Mouse (Mus musculus) megakaryocyte, adult 5-6 weeks (primary cell): ENCODE measurements around the gene Pgpep1. TPM values are rescaled to one million over a fixed set of nuclear protein-coding genes. Genes with fewer than 3 reads are reported as not detected.

Experiments used
- ATAC-seq: 2 replicates; pipeline ENCODE4 v1.8.0; 2016; ENCODE audit warnings: mild to moderate bottlenecking, inconsistent platforms; ENCODE audit not compliant: poor library complexity, severe bottlenecking
- total RNA-seq, 2 experiments: library from RNA; stranded (forward) in 1 of 2; stranded (reverse) in 1 of 2; fragments of 153-499, 151-499 nt in 1 of 2; fragments of 221-1000, 200-1000 nt in 1 of 2; gene quantifications; 2 replicates each; pipeline versions ENCODE4 v1.2.3 to v1.2.4; 2015 to 2017

The Pgpep1 gene
- total RNA-seq, 2 experiments from 2014 or later = 4.0 to 6.8 TPM

DNA sequence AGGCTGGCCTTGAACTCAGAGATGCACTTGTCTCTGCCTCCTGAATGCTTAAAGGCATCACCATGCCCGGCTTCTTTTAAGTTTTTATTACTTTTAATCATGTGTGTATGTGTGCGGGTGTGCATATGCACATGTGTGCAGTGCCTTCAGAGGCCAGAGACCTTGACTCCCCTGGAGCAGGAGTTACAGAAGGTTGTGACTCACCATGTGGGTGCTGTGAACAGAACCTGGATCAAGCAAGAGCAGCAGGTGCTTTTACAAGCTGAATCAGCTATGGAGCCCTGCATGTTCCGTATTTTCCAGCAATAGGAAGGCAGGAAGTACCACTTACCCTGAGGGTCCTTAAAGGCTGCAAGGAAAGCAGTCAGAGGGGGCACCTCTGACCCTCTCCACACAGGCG is 31.0 kb upstream of the Pgpep1 start:
- ATAC-seq = no peak

DNA sequence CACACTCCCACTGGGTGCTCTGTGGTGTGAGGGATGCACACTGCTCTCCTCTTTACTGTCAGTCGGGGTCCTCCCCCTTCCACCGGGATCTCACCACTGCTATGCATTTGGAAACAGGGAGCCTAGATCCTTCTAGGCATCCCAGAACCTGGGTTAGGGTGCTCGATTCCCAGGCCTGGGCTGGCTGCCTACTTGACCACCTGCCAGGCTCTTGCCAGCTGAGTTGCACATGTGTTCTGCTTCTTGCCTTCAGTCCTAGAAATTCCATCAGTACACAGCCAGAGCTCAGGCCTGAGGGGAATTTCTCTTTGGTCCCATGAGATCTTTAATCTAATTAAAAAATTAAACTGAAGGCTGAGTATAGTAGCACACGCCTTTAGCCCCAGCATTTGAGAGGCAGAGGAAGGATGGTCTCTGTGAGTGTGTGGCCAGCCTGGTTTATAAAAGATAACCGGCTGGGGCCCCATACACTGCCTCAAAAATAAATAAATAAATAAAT is 29.8 kb upstream of the Pgpep1 start:
- no peak for ATAC-seq

DNA sequence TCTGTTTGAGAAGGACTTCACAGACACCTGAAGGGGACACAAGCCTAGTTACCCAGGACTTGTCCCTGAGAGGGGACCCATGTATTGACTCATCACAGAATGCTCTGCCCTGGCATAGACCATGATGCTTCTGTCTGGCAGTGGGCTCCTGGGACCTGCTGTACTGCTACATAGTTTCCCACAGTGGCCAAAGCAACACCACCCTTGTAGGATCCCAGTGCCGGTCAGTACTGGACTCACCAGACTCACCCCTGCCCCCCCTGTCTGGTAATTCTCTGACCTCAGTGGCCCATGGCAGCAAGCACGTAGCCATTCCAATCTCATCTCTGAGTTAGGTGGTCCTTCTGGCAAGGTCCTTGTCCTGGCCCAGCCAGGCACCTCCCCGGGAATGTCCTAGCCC is 27.9 kb upstream of the Pgpep1 start:
- no peak for ATAC-seq

DNA sequence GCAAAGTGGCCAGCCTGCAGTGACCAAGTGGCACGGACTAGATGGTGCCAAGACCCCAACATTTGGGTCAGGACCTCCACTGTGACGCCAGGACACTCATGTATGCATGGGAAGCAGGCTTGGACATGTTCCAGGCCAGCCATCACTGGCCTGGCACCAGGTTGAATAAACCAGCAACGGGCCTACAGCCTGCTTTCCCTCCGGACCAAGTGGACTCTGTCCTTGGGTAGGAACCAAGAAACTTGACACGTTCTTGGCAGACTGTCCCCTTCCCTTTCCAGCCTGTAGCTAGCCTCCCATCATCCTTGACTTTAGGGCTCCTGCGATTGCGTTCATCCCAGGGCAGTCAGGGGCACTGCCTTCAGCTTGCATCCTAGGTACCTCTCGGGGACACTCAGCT is 27.4 kb upstream of the Pgpep1 start:
- no peak for ATAC-seq

DNA sequence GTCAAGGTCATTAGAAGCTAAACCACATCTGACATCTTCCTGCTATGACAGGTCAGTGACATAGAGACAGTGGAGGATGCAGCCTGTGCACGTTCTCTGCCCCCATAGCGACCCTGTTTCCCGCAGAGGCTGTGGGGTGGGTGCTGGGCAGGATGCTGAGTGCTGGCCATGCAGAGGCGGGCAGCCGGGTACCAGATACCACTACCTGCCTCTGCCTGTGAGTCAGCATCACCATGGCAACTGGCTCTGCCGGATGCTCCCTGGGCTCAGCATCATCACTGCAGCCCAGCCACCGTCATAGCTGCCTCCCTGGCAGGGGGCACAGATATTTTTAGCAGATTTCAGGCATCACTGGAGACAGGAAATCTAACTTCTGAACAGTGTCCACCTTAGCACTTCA is 24.1 kb upstream of the Pgpep1 start:
- peak; percentile 38; the same call in 1 of the 2 replicates for ATAC-seq

DNA sequence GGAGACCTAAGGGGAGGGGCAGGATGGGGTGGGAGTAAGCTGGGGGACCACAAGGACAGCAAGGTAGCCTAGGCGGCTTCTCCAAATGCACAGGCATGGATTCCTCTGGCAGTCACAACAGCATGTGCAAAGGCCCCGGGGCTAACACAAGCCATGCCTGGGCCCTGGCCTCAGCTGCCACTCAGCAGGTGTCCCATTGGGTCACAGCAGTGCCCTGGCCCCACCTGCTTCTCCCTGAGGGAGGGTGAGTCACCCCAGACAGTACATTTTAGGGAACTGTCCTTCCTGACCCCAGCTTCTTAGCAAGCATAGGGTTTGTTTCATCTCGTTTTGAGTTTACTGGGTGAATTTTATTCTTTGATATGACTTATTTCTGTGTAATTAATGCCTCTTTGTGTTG is 22.5 kb upstream of the Pgpep1 start:
- ATAC-seq = peak; percentile 72

DNA sequence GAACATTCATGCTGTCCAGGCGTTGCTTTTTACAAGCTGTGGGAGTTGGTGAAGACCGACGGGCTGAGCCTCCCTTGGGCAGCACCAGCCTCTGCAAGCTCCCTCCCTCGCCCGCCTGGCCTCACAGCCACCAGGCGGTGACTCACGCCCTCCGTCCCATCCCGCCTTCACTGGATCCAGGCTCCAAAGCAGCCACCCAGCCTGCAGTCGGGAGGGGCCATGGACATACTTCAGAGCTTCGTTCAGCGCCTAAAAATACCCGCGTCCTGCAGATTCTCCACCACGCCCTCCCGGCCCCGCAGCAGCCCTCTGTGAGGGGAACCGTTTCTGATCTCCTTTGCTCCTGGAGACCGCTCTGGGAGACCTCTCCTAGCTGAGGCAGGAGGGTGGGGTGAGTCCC is 22.0 kb upstream of the Pgpep1 start:
- no peak for ATAC-seq

DNA sequence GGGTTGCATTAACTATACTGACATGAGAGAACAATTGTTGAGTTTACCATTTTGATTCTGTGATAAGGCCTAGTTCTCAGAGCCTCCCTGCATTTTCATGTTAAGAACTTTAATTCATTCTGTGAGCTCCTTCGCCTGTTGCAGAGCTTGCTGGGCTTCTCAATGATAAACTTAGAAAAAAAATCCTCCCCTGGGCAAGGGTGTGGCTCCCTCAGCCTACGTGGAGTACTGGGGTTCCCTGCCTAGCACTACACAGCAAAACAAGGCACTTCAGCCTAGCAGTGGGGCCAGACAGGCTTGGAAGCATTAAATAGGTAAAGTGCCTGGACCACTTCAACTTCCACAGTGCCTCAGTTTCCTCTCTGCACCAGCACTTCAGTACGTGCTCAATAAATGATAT is 21.2 kb upstream of the Pgpep1 start:
- no peak for ATAC-seq

DNA sequence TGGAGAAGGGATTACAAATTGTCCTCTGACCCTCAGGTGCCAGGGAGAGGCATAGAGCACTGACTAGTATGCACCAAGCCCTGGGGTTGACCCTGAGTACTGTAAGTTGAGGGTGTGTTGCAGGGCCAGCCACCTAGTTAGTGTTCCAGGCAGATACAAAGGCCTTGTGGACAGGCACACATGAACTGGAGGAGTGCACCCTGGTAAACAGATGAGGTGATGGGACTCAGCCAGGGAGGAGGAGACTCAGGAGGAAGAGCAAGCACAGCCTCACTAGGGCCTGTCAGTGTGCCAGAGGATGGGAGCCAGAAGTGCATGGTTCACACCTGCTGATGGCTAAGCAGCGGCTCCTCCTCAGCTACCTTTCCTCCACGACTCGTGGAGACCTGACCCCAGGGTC is 19.9 kb upstream of the Pgpep1 start:
- ATAC-seq = no peak

DNA sequence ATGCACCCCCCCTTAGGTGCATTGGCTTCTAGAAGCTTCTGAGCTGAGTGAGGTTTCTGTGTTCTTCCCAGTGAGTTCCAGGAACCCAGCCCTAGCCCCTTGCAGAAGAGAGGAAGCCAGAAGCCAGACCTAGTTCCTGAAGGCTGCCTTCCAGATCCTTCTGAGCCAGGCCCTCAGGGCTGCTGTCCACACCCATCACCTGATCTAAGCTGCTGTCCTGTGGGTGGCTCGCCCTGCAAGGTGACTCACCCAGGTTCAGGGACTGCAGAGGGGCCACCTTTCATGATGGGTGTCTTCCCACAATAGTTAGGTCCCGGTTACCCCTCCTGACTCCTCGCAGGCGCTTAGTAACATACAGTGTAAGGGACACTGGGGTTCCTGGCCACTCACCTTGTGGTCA is 19.2 kb upstream of the Pgpep1 start:
- no peak for ATAC-seq

DNA sequence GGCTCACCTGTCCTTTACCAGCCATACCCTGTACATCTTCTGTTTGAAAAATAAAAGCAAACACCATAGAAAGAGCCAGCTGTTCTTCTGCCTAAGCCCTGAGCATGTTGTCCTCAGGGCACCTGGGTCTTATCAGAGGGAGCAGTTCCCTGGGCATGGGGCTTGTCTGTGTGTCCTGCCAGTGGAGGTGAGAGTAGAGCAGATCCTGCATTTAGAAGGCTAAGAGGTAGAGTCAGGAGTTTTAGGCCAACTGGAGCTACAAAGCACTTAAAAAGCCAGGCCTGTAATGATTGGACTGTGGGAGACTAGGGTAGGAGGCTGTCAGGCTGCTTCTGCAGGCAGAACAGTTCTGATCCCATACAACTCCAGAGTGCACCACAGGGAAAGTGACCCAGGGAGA is 18.5 kb upstream of the Pgpep1 start:
- ATAC-seq = no peak

DNA sequence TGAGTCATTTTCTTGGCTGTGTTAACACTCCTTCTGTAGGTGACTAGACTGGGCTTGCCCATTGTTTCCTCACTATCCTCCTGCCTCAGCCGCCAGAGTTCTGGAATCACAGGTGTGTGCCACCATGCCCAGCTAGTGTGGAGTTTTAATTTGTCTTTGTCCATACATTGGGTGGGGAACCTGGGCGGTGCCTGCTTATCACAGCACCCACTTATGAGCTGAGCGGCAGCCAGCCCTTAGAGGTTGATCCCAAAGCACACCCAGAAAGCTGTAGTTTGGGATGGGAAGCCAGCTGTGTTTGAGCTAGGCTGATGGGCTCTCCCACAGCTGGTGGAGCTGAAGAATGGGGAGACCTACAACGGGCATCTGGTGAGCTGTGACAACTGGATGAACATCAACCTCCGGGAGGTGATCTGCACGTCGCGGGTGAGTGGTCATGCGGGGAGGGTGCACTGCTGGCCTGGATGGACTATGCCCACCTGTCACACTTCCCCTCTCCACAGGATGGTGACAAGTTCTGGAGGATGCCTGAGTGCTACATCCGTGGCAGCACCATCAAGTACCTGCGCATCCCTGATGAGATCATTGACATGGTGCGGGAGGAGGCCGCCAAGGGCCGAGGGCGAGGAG is 17.4 kb upstream of the Pgpep1 start:
- ATAC-seq = no peak

DNA sequence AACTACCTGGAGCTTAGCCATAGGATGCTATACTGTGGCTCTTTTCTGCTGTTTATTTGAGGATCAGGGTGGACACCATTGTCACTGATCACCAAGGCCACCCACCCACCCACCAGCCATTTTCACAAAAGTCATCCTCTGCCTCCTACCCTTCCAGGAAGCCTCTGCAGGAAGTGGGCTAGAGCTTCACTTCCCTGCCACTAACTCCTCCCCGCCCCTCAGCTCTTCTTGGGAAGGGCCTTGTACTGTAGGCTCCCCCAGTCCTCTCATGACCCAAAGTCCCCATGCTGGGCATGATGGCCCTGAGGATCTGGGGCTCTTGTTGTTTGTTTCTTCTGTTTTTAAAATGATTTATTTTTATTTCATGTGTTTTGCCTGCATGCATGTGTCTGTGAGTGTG is 15.1 kb upstream of the Pgpep1 start:
- ATAC-seq = 0 out of 2 replicates have a peak, but pooled peaks have one; percentile 14

DNA sequence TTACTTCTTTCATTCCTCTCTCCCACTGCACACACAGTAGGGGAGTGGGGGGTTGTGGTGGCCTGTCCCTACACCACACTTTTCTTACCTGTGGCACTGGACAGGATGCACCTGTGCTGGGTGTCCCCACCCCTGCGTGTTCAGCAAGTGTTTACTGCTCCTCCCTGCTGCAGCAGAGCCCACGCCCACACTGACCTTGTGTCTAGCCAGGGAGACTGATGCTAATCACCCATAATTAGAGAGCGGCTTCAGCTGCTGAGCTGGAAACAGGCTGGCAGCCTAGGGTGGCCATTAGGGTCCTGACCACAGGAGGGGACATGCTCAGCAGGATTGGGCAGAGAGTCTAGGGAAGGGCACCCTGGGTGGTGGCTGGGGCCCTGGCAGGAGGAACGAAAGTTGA is 14.5 kb upstream of the Pgpep1 start:
- ATAC-seq = no peak

DNA sequence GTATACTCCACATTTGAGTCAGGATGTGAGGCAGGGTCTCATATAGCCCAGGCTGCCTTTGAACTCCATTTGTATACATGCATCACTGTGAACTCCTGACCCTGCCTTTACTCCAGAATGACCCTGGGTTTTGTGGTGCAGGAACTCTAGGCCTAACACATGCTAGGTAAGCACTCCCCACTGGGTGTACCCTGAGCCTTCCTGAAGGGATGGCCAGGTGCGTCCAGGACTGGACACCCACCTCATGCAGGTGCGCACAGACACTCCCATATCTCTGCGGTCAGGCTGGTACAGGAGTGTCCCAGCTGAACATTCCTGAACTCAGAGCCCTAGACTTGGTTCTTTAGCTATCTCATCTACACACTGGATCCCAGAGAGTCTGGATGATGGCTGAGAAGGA is 13.9 kb upstream of the Pgpep1 start:
- no peak for ATAC-seq

DNA sequence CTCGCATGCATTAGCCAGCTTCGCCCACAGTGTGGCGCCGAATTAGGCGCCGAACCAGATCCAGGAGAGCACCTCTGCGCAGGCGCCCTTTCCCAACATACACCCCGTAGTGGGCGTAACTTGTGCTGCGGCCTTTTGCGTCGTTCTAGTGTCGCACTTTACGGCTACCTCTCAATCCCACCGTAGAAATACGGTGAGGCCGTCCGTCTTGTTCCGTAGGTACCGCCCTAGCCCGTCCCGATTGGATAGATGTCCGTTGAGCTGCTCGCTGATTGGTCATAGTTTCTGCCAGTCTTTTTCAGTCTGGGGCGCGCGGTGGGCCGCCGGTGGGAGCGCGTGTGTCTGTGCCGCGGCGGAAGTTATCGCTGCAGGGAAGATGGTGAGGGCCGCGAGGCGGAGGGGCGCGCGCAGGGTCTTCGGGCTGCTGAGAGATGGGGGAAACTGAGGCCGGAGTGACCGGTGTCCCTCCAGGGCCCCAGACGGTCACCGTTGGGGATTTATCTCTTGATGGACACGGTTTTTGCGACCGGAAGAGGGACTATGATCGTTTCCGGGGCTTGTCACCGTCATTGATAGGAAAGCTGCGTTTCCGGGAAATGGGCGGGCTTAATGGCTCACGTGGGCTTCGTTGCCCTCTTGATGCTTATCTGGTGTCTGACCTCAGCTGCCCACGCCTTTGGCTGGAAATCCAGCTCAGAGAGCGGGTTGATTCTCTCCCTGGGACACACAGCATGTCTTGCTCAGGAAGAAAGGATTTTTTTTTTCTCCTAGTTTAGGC is 13.1 kb upstream of the Pgpep1 start, which contains the start of gene Lsm4:
Gene Lsm4, plus strand, starts transcription at position 170 of the 778 bp plus-strand sequence.
- ATAC-seq = peak; percentile 90

DNA sequence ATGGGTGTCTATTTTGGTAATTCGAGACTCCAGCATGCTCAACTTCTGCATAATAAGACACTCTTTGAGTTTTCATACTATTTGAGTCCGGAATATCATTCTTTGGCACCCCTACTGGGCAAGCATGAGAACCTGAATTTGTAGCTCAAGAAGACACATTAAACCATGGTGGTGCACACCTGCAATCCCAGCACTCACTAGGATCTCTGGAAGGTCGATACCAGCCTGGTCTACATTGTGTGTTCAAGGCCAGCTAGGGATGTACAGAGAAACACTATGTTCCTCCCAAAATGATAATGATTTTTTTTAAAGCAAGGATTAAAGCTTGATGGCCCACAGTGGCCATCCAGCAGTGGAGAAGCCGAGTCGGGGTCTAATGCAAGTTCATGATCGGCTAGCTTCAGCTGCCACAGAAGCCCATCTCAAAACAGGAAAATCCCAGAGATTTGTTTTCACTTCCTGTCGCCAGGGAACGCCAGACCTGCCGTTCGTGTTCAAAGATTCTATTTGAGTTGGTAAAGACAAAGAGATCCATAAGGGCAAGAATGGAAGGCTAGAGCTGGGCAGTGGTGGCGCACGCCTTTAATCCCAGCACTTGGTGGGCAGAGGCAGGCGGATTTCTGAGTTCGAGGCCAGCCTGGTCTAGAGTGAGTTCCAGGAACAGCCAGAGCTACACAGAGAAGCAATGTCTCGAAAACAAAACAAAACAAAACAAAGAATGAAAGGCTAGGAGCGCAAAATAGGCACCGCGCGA is 12.3 kb upstream of the Pgpep1 start:
- ATAC-seq = no peak

DNA sequence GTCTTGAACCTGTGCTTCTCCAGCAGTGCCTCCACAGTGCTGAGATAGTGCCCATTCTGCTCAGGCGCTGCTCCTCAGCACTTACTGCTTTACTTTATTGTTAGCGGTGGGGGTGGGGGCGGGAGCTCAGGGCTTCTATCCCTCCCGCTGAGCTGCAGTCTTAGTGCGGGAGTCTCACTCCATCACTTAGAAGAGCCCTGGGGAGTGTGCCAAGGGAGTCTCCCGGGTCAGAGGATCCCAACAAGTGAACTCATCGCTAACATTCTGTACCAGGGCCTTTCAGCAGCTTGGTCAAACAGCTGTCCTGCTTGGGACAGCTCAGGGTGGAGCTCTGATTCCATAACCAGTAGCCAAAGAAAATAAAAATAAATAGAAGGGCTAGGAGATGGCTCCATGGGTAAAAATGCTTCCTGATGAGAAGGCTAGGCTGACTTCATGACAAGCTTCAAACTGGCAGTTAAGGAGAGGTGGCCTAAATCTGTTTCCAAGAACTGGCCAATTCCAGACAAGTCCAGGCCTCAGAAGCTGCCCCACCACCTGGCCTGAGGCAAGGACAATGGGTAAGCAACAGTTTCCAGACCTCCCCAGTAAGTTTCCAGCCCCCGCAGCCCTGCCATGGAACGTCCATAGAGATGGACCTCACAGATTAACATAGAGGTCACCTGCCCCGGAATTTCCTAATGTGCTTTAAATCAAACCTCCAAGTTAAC is 11.6 kb upstream of the Pgpep1 start:
- no peak for ATAC-seq

DNA sequence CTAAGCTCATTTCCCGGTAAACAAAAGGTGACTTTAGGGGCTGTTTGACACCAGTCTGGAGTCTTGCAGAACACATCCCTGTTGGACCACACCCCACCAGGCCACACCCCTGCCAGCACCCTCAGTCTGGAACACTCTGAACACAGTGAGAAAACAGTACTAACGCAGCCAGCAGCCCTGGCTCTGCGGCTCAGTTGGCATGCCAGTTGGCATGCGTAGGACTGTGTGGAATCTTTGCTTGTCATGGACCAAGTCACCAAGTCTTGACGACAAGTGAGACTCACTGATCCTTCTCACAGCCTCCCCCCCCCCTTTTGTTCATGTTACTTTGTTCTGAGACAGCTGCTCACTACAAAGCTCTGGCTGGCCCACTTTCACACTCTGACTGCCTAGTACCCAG is 6.9 kb upstream of the Pgpep1 start:
- ATAC-seq = no peak

DNA sequence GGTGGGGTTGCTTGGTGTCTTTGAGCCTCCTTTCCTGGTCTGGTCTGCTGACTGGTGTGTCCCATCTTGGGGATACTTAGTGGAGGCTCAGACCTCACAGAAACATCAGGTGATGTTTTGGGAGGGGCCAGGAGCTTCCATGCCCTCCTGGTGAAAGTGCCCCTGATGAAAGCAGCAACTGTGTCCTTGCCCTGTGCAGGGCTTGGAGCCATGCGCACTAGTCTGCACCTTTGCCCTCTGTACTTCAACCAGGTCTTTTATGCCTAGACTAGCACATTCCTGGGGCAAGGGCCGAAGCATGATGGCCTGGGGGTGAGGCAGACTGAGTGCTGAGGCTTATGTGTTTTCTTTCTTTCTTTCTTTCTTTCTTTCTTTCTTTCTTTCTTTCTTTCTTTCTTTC is 5.4 kb upstream of the Pgpep1 start:
- ATAC-seq = no peak

DNA sequence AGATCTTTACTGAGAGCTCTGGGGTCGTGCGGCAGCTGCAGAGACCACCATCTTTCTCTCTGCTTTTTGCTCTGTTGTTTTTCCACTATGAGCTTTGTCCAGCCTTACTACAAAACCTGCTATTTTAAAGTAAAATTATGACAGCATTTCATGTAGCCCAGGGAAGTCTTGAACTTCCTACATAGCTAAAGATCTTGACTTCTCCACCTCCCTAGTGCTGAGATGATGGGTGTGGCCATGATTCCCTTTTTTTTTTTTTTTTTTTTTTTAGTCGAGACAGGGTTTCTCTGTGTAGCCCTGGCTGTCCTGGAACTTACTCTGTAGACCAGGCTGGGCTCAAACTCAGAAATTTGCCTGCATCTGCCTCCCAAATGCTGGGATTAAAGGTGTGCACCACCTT is 4.4 kb upstream of the Pgpep1 start:
- ATAC-seq = no peak
